Mouse (Mus musculus): Measurements from ENCODE around the gene Rfc4. TPM values are rescaled to one million over a fixed set of nuclear protein-coding genes. Genes with fewer than 3 reads are reported as not detected.

Gene Rfc4
- total RNA-seq (2012; rRNA removed) = 51.1 and 71.7 TPM in 2 replicates

- DNase-seq (ENCODE audit: low read depth, low spot score) = peak; percentile 75
- Histone ChIP-seq H3K4me1 (ENCODE audit: control insufficient read depth in 2 of 2, insufficient read depth in 2 of 2, low read length in 2 of 2, poor library complexity in 1 of 2) (peaks cover 0 to 2% of the 10 kb centered on the region in 2 experiments; a peak in 1 of 4 replicates), H3K4me3 (ENCODE audit: insufficient read depth in 1 of 2, low read depth in 1 of 2, low read length in 2 of 2, poor library complexity in 1 of 2, severe bottlenecking in 1 of 2) (peak within 1 kb of the TSS; percentile 81 to 83), H3K9ac (ENCODE audit: insufficient read depth, low read depth, low read length, poor library complexity, severe bottlenecking) (peak within 1 kb of the TSS; percentile 93), H3K27ac (ENCODE audit: insufficient read depth, low read depth, low read length, poor library complexity, severe bottlenecking) (peak within 1 kb of the TSS; percentile 87), H3K9me3 (ENCODE audit: control insufficient read depth, insufficient read depth, low read depth, low read length) (no peaks in the 10 kb centered on the region), H3K36me3 (ENCODE audit: control insufficient read depth, insufficient read depth, low read length, poor library complexity, severe bottlenecking) (peaks cover 7% of the 10 kb centered on the region)
- TF ChIP-seq HCFC1 (IDR thresholded peaks at IDR 0.05; ENCODE audit: borderline replicate concordance, insufficient read depth, low read length) (peak; percentile 81), MAFK (IDR thresholded peaks at IDR 0.05; ENCODE audit: insufficient read depth, low read depth, low read length) (no peak), CHD2 (IDR thresholded peaks at IDR 0.05; ENCODE audit: low read depth, low read length) (no peak), ZNF384 (IDR thresholded peaks at IDR 0.05; ENCODE audit: low read depth, low read length) (no peak), ZC3H11A (IDR thresholded peaks at IDR 0.05; ENCODE audit: borderline replicate concordance, low read depth, low read length) (peak; percentile 17; the same call in 1 of the 2 replicates)
- in situ Hi-C loops (cut with MboI; ENCODE audit: low sequenced_read_pairs in 2 of 2, unreplicated experiment in 2 of 2) = no loop called here
Observed at GRCm38 (mm10) chr16:23127673-23128375, at the start of gene Rfc4. Gene Rfc4, minus strand, starts transcription at chr16:23127737.

DNA sequence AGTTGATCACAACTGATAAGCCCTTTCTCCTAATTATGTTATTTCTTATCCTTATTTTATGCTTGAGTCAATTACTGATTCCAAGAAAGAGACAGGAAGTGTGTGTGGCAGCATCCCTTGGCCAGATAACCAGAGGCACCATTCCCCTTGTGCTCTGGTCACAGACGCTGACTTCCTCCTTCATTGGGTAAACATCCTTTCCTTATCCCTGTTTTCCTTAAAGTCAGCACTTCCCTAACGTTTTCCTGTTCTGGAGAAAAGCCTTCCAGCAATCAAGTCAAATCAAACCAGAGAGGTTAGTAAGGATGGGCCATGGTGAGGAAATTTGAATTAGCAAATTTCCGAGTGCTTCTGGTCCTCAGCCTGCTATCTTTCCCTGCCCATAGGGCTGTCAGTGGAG, 48.4 kb upstream of the Rfc4 start:
- no peaks in the 10 kb centered on the region for H3K36me3 ChIP-seq (ENCODE audit: control insufficient read depth, insufficient read depth, low read length, poor library complexity, severe bottlenecking)
- no peak for TF ChIP-seq CHD2 (IDR thresholded peaks at IDR 0.05; ENCODE audit: low read depth, low read length)
- TF ChIP-seq ZNF384 (IDR thresholded peaks at IDR 0.05; ENCODE audit: low read depth, low read length) = no peak
- no peak for TF ChIP-seq HCFC1 (IDR thresholded peaks at IDR 0.05; ENCODE audit: borderline replicate concordance, insufficient read depth, low read length)
- TF ChIP-seq ZC3H11A (IDR thresholded peaks at IDR 0.05; ENCODE audit: borderline replicate concordance, low read depth, low read length) = no peak
- no peak for TF ChIP-seq MAFK (IDR thresholded peaks at IDR 0.05; ENCODE audit: insufficient read depth, low read depth, low read length)
- H3K4me1 ChIP-seq (ENCODE audit: control insufficient read depth in 2 of 2, insufficient read depth in 2 of 2, low read length in 2 of 2, poor library complexity in 1 of 2) = peaks cover 0 to 3% of the 10 kb centered on the region in 2 experiments; a peak in 1 of 4 replicates
- no peaks in the 10 kb centered on the region for H3K9me3 ChIP-seq (ENCODE audit: control insufficient read depth, insufficient read depth, low read depth, low read length)
- in situ Hi-C loops (cut with MboI; ENCODE audit: low sequenced_read_pairs in 2 of 2, unreplicated experiment in 2 of 2) = no loop called here
- no peak overlapping the region for H3K9ac ChIP-seq (ENCODE audit: insufficient read depth, low read depth, low read length, poor library complexity, severe bottlenecking)
- no peak overlapping the region for H3K27ac ChIP-seq (ENCODE audit: insufficient read depth, low read depth, low read length, poor library complexity, severe bottlenecking)
- no peak overlapping the region for H3K4me3 ChIP-seq (ENCODE audit: insufficient read depth in 1 of 2, low read depth in 1 of 2, low read length in 2 of 2, poor library complexity in 1 of 2, severe bottlenecking in 1 of 2)
- no peak for DNase-seq (ENCODE audit: low read depth, low spot score)

DNA sequence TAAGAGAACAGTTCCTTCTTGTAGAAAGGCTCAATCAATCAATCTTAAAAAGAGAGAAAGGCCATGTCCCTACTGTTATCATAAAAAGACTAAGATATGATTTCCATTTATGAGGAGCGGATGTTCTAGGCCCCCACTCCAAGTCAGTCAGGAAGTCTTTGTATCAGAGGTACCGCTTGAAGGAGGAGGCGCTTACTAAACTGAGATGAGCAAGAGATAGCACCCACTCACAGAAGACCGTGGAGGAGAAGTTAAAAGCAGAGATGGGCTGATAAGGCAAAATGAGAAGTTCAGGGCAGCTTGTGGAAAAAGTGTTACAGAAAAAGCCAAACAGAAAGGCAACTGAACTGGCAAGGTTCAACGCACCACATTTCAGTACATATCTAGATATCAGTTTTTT, 47.3 kb upstream of the Rfc4 start:
- TF ChIP-seq CHD2 (IDR thresholded peaks at IDR 0.05; ENCODE audit: low read depth, low read length) (no peak), HCFC1 (IDR thresholded peaks at IDR 0.05; ENCODE audit: borderline replicate concordance, insufficient read depth, low read length) (no peak), ZC3H11A (IDR thresholded peaks at IDR 0.05; ENCODE audit: borderline replicate concordance, low read depth, low read length) (no peak), MAFK (IDR thresholded peaks at IDR 0.05; ENCODE audit: insufficient read depth, low read depth, low read length) (no peak), ZNF384 (IDR thresholded peaks at IDR 0.05; ENCODE audit: low read depth, low read length) (no peak)
- H3K4me3 ChIP-seq (ENCODE audit: insufficient read depth in 1 of 2, low read depth in 1 of 2, low read length in 2 of 2, poor library complexity in 1 of 2, severe bottlenecking in 1 of 2) = no peak overlapping the region
- no peak overlapping the region for H3K9ac ChIP-seq (ENCODE audit: insufficient read depth, low read depth, low read length, poor library complexity, severe bottlenecking)
- no peak overlapping the region for H3K27ac ChIP-seq (ENCODE audit: insufficient read depth, low read depth, low read length, poor library complexity, severe bottlenecking)
- DNase-seq (ENCODE audit: low read depth, low spot score) = no peak
- no peaks in the 10 kb centered on the region for H3K36me3 ChIP-seq (ENCODE audit: control insufficient read depth, insufficient read depth, low read length, poor library complexity, severe bottlenecking)
- H3K4me1 ChIP-seq (ENCODE audit: control insufficient read depth in 2 of 2, insufficient read depth in 2 of 2, low read length in 2 of 2, poor library complexity in 1 of 2) = peaks cover 0 to 3% of the 10 kb centered on the region in 2 experiments; a peak in 1 of 4 replicates
- in situ Hi-C loops (cut with MboI; ENCODE audit: low sequenced_read_pairs in 2 of 2, unreplicated experiment in 2 of 2) = loop anchor here in 1 of 2 experiments (25.0 kb wide), 1 partner anchor 237 kb away; no protein-coding TSS in a partner anchor
- no peaks in the 10 kb centered on the region for H3K9me3 ChIP-seq (ENCODE audit: control insufficient read depth, insufficient read depth, low read depth, low read length)

DNA sequence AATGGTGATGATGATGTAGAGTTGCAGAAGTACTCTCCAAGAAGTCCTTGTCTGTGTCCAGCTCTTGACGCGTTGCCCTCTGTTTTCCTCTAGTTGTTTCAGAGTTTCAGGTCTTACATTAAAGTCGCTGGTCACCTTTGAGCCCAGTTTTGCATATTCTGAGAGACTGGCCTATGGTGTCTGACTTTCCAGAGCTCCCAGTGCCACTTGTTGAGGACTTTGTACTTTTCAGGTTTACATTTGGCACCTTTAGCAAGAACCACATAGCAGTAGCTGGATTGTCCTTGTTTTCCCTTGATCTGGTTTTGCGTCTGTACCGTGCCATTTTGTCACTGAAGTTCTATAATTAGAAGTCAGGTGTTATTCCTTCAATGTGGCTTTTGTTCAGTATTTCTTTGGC, 46.4 kb upstream of the Rfc4 start:
- in situ Hi-C loops (cut with MboI; ENCODE audit: low sequenced_read_pairs in 2 of 2, unreplicated experiment in 2 of 2) = loop anchor here in 1 of 2 experiments (25.0 kb wide), 1 partner anchor 238 kb away; no protein-coding TSS in a partner anchor
- no peak overlapping the region for H3K9ac ChIP-seq (ENCODE audit: insufficient read depth, low read depth, low read length, poor library complexity, severe bottlenecking)
- H3K27ac ChIP-seq (ENCODE audit: insufficient read depth, low read depth, low read length, poor library complexity, severe bottlenecking) = no peak overlapping the region

More for the DNA sequence above, 46.4 kb upstream of the Rfc4 start:
- H3K4me1 ChIP-seq (ENCODE audit: control insufficient read depth in 2 of 2, insufficient read depth in 2 of 2, low read length in 2 of 2, poor library complexity in 1 of 2) = no peaks in the 10 kb centered on the region
- no peaks in the 10 kb centered on the region for H3K36me3 ChIP-seq (ENCODE audit: control insufficient read depth, insufficient read depth, low read length, poor library complexity, severe bottlenecking)
- no peak for TF ChIP-seq ZNF384 (IDR thresholded peaks at IDR 0.05; ENCODE audit: low read depth, low read length)
- no peak for TF ChIP-seq ZC3H11A (IDR thresholded peaks at IDR 0.05; ENCODE audit: borderline replicate concordance, low read depth, low read length)
- TF ChIP-seq CHD2 (IDR thresholded peaks at IDR 0.05; ENCODE audit: low read depth, low read length) = no peak
- TF ChIP-seq HCFC1 (IDR thresholded peaks at IDR 0.05; ENCODE audit: borderline replicate concordance, insufficient read depth, low read length) = no peak
- no peak for TF ChIP-seq MAFK (IDR thresholded peaks at IDR 0.05; ENCODE audit: insufficient read depth, low read depth, low read length)
- H3K4me3 ChIP-seq (ENCODE audit: insufficient read depth in 1 of 2, low read depth in 1 of 2, low read length in 2 of 2, poor library complexity in 1 of 2, severe bottlenecking in 1 of 2) = no peak overlapping the region
- DNase-seq (ENCODE audit: low read depth, low spot score) = no peak
- H3K9me3 ChIP-seq (ENCODE audit: control insufficient read depth, insufficient read depth, low read depth, low read length) = no peaks in the 10 kb centered on the region
